Mouse (Mus musculus) embryo, embryonic 9.5 days (tissue): ENCODE data around the gene Lrrc34.
A peak's percentile ranks its signal among the peaks of the same experiment; 100 is the strongest.

Experiments
- DNase-seq: peaks from one replicate; pipeline ENCODE4 v3.0.0-alpha.2; 2017; ENCODE audit errors: extremely low spot score

Lrrc34 gene

DNA sequence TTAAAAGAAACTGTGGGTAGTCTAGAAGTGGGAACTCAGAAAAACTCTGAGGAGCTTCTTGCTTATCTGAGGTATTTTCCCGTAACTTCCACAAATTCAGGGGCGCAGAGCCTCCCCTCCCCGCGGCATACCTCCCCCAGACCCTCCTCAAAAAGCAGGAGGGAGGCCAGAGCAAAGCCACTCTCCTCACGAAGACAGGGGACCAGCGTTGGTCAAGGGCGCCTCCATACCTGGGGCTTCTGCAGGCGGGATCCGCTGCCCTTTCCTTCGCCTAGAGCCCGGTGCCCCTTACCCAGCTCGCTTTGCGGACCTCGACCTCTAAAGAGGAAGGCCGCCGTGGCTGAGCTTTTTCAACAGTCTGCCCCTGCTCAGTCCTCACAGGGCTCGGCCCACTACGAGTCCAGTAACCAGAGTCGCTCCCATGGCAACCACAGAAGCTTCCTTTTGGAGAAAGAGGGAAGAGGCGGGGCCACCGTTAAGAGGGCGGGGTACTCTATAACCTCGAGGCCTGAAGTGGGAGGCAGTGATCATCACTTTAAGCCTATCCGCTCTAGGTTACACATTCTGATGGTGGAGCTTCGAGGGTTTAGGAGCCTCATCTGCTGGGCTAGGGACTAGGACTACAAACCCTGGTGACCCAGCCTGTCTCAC, at the start of gene Lrrc34:
TSS of gene Lrrc34 (minus strand) at position 430 of the 651 bp plus-strand sequence.
- DNase-seq: peak; percentile 79

DNA sequence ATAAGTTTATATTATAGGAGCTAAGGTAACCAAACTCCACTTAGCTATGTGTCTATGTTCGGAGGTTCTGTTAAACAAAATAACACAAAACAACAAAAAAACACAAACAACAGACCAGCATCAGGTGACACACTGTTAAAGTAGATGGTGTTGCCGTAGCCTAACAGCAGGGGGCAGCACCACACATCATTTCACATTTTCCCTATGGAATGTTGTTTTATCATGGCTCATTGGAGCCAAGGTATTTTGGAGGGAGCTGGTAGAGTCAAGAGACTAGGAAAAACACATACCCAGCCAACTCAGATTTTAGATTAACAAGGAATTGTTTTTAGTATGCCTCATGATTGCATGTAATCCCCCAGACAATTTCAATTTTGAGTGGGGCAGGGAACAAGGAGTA, 48.7 kb upstream of the Lrrc34 start:
- DNase-seq: peak; percentile 65

DNA sequence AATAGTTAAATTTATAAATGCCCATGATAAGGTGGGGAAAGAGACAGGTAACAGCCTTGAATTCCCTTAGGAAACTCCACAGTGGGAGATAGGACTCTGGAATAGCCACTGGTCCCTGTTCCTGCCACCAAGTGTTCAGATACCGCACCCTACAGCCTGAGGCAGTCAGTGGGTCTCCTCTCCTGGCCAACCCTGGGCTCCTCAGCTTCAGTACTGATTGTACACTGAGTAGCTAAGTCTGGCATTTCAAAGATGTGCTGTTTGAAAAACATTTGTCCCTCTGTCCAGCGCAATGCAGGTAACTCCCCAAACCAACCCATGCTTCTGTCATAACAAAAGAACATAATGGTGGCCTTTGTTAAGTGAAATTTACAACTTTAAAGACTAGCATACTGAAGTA, 48.0 kb upstream of the Lrrc34 start:
- no peak for DNase-seq

DNA sequence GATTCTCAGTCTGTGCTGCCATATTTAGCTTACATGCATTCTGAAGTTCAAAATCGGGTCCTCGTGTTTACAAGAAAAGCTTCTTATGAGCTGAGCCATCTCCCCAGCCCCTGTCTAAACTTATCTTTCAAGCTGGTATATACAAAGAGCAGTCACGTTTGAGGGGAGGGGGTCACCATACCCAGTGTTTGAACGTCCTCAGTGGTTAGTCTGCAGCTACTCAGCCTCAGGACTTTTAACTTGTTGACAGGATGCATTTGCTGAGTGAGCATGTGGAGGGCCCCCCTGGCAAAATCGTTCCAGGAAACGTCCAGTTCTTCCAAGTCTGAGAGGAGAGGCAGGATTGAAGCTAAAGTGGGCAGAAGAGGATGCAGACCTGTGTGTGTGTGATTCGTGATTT, 43.3 kb upstream of the Lrrc34 start:
- no peak for DNase-seq

DNA sequence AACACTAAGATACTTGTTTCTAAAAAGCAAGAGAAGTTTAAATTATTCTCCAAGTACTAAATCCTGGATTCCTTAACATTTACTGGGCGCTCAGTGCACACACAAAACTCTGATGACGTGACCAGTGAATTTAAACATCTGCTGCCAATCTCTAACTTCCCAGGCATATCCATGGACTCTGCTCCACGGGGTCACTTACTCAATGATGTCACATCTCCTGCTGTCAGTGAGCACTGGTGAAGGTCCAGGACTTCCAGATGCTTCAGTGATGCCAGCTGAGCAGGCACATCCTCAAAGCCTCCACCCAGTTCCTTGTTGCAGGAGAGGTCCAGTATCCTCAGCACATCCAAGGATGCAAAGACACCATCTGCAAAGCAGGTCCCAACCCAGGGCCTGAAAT, 39.5 kb upstream of the Lrrc34 start:
- no peak for DNase-seq

DNA sequence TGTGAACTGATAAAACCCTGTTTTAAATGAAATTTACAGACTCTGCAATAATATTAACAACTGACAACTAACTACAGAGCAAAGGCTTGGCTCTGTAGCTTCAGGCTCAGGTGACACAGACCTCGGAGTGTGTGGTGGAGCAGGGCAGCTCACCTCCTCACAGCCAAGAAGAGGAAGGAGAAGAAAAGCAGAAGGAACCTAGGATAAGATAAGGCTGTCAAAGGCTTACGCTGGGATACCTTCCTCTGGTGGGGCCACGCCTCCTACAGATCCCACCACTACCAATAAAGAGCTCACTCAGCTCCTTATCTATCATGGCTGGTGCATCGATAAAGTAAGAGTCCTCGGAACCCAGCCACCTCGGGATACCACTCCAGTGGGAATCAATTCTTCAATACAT, 35.5 kb upstream of the Lrrc34 start:
- no peak for DNase-seq

DNA sequence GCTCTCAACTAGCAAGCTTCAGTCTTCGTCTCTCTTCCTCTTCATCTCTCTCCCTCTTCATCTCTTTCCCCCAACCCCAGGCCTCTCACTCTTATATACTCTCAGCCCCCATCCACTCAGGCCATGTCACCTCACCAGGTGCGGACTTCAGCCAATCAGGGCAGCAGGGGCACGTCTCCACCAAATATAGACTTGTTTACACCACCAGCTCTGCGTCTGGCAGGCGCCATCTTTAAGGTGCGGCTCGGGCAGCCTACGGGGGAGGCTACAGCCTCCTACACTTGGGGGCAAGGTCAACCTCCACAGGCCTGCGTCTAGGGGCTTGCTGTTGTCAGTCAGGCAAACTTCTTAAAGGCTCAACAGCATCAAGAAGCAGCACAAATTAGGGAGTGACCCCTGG, 10.8 kb upstream of the Lrrc34 start:
- no peak for DNase-seq

DNA sequence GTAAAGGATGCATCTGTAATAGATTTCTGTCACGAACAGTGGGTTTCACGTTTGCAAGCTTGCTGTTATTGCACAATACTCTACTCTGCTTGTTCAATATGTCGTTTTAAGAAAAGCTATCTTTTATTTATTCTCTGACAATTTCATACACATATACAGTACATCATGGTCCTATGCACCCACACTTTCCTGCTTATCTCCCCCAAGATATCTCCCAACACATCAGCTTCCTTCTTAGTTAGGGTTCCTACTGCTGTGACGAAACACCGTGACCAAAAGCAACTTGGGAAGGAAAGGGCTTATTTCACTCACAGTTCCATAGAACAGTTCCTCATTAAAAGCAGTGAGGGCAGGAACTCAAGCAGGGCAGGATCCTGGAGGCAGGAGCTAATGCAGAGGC, 8.3 kb upstream of the Lrrc34 start:
- no peak for DNase-seq

DNA sequence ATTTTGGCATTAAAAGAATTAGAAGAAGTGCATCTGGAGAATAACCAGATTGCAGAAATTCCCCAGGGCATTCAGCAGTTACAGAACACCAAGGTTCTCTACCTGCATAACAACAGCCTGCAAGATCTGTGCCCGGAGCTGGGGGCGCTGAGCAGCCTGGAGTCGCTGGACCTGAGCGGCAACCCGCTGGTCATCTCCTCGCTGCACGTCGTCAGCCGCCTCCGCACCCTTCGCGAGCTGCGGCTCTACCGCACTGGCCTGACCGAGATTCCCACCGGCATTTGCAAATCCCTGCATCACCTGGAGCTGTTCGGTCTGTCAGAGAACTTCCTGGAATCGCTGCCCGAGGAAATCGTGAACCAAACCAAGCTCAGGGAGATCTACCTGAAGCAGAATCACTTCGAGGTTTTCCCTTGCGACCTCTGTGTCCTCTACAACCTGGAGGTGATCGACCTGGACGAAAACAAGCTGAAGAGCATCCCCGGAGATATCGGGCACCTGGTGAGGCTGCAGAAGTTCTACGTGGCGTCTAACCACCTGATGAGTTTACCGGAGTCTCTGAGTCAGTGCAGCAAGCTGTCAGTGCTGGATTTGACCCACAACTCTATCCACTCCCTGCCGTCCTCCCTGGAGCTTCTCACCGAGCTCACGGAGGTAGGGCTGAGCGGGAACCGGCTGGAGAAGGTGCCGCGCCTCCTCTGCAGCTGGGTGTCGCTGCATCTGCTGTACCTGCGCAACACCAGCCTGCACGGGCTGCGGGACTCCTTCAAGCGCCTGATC, 2.6 kb upstream of the Lrrc34 start:
- DNase-seq: peak; percentile 35

DNA sequence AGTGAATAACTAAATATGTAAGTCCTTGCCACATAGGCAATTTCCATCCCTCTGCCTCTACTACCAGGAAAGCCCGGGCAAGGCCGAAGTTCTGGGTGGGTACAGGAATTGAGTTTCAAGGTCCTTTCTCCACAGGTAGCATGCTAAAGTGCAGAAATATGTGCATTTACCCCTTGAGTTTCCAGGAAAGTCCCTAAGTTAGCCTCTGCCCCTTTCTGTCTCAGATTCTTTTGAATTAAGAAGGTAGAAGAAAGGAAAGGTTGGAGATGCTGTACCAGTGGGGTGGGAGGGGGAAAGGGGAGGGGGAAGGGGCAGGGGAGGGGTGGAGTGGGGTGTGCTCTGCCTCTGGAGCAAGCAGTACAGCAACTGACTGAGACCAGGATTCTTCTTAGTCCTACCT, 797 bp upstream of the Lrrc34 start:
- no peak for DNase-seq

DNA sequence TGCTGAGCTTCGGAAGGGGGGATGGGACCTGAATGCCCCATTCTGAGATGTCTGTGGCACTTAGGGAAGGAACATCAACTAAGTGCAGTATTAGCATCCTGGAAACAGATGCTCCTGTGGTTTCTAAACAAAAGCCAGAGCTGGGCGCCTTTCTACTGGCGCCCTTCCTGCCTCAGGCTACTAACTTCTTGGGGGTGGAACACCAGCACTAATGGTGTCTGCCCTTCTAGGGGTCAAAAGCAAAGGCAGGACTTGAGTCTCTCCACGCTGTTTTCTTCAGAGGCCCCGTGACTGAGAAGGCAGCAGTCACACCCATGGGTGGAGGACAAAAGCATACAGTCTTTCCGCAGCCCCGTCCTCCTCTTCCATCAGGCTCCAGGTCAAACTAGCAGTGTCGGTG, 908 bp downstream of the Lrrc34 start:
- DNase-seq: no peak

DNA sequence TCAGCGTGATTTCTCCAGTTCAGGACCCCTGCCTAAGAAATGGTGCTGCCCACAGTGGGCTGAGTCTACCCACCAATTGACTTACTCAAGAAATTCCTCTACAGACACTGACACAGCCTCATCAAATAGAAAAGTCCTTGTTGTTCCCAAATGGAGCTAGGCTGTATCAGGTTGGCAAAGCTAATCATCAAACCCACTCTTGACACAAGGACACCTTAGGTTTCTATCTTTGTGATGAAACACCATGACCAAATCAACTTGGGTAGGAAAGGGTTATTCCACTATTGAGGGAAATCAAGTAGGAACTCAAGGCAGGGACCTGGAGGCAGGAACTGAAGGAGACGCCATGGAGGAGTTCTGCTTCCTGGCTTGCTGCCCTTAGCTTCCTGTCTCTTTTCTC, 3.5 kb downstream of the Lrrc34 start, which contains the start of gene Lrriq4:
TSS of gene Lrriq4 (plus strand) at position 301 of the 400 bp plus-strand sequence.
- no peak for DNase-seq

- no peak for DNase-seq
Observed at GRCm38 (mm10) chr3:30635629-30636028, 12.0 kb downstream of the Lrrc34 start.

DNA sequence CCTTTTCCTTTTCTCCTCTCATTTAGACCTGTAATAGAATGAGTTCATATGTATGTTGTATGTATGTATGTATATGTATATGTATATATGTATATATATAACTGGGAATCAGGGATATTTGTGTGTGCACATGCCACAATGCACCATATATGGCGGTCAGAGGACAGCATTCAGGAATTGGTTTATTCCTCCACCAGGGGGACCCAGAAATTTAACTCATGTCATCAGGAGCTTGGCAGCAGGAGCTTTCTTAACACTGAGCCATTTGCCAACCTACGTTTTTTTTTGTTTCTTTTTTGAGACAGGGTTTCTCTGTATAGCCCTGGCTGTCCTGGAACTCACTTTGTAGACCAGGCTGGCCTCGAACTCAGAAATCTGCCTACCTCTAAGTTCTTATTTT, 14.0 kb downstream of the Lrrc34 start:
- DNase-seq: no peak

DNA sequence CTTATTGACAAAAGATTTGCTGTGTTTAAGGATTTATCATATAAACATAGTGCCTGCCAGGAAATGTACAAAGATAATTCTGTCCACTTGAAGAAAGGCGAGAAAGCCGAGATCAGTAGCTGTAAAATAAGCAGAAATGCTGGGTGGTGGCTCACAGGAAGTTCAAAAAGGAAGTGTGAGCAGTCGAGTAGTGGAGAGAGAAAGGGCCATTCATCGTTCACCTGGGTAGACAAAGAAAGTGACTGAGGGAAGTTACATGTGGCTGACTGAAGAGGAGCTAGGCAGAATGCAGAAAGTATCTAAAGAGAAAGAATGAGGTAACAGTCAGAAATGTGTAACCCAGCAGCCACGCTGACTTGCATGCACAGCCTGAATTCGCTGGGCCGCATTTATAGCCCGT, 27.5 kb downstream of the Lrrc34 start:
- DNase-seq: no peak

GRCm38 (mm10) chr3:30610930-30611329, 36.7 kb downstream of the Lrrc34 start:
- DNase-seq: no peak

DNA sequence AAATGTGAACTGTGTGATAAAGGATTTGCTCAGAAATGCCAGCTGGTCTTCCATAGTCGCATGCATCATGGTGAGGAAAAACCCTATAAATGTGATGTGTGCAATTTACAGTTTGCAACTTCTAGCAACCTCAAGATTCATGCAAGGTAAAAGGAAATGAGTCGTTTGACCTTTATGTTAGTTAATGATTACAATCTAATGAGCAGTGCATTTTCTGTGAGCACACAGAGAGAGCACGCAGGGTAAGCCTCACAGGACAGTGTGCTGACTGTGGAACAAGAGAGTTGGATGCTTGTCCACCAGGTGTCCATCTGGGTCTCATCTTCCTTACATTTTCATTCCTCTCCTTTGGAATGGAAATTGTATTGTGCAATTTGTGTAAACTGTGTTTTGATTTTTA, 38.7 kb downstream of the Lrrc34 start:
- DNase-seq: no peak

GRCm38 (mm10) chr3:30603256-30603655, 44.4 kb downstream of the Lrrc34 start:
- DNase-seq: no peak

DNA sequence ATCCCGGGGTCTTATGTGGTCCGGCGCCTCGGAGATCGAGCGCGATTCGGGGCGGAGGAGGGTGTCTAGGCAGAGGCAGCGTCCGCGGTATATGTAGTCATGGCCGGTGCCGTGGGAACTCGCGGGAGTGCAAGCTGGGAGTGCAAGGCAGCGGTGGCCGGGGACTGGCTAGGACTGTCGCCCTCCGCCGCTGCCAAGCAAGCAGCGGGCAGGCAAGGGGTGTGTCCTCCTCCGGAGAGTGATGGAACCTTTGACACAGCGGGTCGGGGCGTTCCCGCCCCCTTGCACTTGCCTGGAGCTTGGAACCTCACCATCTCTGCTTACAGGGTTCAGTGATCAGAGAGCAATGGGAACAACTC, 45.0 kb downstream of the Lrrc34 start:
- DNase-seq: no peak

GRCm38 (mm10) chr3:30602065-30602739, 45.5 kb downstream of the Lrrc34 start, which contains the start of gene Mynn:
Mynn (plus strand) TSS chr3:30602065.
- DNase-seq: peak; percentile 98

- DNase-seq: no peak
Observed at GRCm38 (mm10) chr3:30601610-30602064, 46.0 kb downstream of the Lrrc34 start.

GRCm38 (mm10) chr3:30601175-30601574, 46.5 kb downstream of the Lrrc34 start:
- DNase-seq: peak; percentile 88

GRCm38 (mm10) chr3:30600717-30601116, 47.0 kb downstream of the Lrrc34 start:
- DNase-seq: peak; percentile 72
